Mouse (Mus musculus) heart, postnatal 0 days (tissue): ENCODE measurements at regions not wholly inside any gene's neighbourhood (a gene's known extent, or its start where the extent isn't known, plus 50 kb on each side); places are given as distances from the start of the nearest gene placed in this dataset.

Source experiments
- ATAC-seq: fragments of 200-750 bp; cut with Nextera tagmentation; 2 replicates; pipeline ENCODE4 v1.8.0; 2017; ENCODE audit warnings: low read depth, moderate number of reproducible peaks, moderate library complexity; ENCODE audit not compliant: insufficient read depth
- DNase-seq: peaks from one replicate; pipeline ENCODE4 v3.0.0-alpha.2; 2016; ENCODE audit warnings: low spot score
- H3K27ac ChIP-seq: fragments of 300-500 bp; sonication (generic); 2 replicates; pipeline ENCODE4 v1.5.1; 2014; ENCODE audit warnings: low read depth, mild to moderate bottlenecking
- H3K27me3 ChIP-seq: fragments of 300-500 bp; sonication (generic); 2 replicates; pipeline ENCODE4 v1.6.1; 2014; ENCODE audit warnings: low read length, mixed read lengths; ENCODE audit not compliant: control insufficient read depth, insufficient read depth
- H3K36me3 ChIP-seq: fragments of 300-500 bp; sonication (generic); replicated peaks from 2 replicates; pipeline ENCODE4 v1.6.1; 2014; ENCODE audit warnings: low read length, mixed read lengths; ENCODE audit not compliant: control insufficient read depth, insufficient read depth
- H3K4me1 ChIP-seq: fragments of 300-500 bp; sonication (generic); 2 replicates; pipeline ENCODE4 v1.6.1; 2014; ENCODE audit warnings: antibody characterized with exemption; ENCODE audit not compliant: control insufficient read depth, insufficient read depth
- H3K4me2 ChIP-seq: fragments of 300-500 bp; sonication (generic); 2 replicates; pipeline ENCODE4 v1.6.1; 2014; ENCODE audit warnings: low read depth, mild to moderate bottlenecking, low read length, moderate library complexity
- H3K4me3 ChIP-seq: fragments of 300-500 bp; sonication (generic); 2 replicates; pipeline ENCODE4 v1.5.1; 2014; ENCODE audit warnings: low read depth, low read length
- H3K9ac ChIP-seq: fragments of 300-500 bp; sonication (generic); replicated peaks from 2 replicates; pipeline ENCODE4 v1.6.1; 2014; ENCODE audit warnings: low read depth, low read length, mixed read lengths
- H3K9me3 ChIP-seq: fragments of 300-500 bp; sonication (generic); replicated peaks from 2 replicates; pipeline ENCODE4 v1.6.1; 2016; ENCODE audit warnings: low read length; ENCODE audit not compliant: control insufficient read depth
- CTCF ChIP-seq: IDR thresholded peaks from 2 replicates; pipeline ENCODE4 v1.5.1; 2016; ENCODE audit warnings: antibody characterized with exemption, control low read depth, low read depth
- EP300 ChIP-seq: IDR thresholded peaks from 2 replicates; pipeline ENCODE4 v1.6.1; 2016; ENCODE audit warnings: antibody characterized with exemption, low read depth
- WGBS: fragments of 180-500 bp; shearing (Covaris S2); extraction: QIAGEN DNeasy Blood & Tissue Kit; methylation state at CpG from one replicate; pipeline ENCODE4 v1.1.7; 2014; 5-methylcytosine and 5-hydroxymethylcytosine counted together

DNA sequence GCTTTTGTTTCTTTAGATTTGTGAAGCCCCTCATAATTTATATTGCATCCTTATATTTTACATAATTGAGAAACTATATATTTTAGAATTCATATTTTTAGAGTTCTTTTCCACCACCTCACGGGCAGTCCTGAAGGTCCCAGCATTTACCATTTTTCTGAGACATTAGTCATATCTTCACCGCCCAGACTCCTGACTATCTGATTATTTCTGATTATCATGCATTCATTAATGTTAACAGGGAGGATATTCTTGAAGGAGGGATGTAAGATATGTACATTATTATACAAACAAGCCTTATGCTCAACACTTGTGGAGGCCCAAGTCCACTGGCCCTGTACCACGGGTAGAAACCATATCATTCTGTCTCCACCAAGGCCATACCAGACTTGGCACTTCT lies 743.4 kb downstream of the Hace1 start:
- TF ChIP-seq CTCF (no peak), EP300 (no peak)
- Histone ChIP-seq H3K9me3 (no peaks in the 10 kb centered on the region), H3K9ac (no peak overlapping the region), H3K4me3 (no peak overlapping the region), H3K4me2 (no peak overlapping the region), H3K36me3 (no peaks in the 10 kb centered on the region), H3K27ac (no peak overlapping the region), H3K27me3 (no peaks in the 10 kb centered on the region), H3K4me1 (no peaks in the 10 kb centered on the region)
- DNase-seq (no peak), ATAC-seq (no peak)
- 74% methylated on average over 3 of the region's 3 CpGs for whole genome bisulfite sequencing

DNA sequence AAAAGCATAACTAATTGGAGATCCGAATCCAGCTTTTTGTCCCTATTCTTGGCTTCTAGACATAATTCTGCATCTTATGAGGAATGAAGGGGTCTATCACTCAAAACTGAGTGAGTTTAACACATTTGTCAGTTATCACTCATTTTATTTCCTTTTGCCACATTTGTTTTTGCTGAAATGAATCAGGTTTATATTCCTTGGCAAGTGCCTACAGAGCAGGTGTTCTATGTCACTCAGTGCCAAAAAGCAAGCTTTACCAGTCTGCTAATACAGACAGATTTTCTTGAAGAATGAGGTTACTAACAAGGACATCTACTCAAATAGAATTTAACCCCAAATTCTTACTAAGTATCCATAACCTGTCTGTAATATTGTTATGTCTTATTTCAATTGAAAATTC lies 751.4 kb downstream of the Hace1 start:
- Histone ChIP-seq H3K9ac (no peak overlapping the region), H3K4me2 (no peak overlapping the region), H3K27me3 (no peaks in the 10 kb centered on the region), H3K4me1 (no peaks in the 10 kb centered on the region), H3K4me3 (no peak overlapping the region), H3K27ac (no peak overlapping the region), H3K9me3 (no peaks in the 10 kb centered on the region), H3K36me3 (no peaks in the 10 kb centered on the region)
- 67% methylated on average over 1 of the region's 1 CpGs for WGBS
- no peak for ATAC-seq
- no peak for DNase-seq
- no peak for TF ChIP-seq CTCF
- TF ChIP-seq EP300, result no peak

DNA sequence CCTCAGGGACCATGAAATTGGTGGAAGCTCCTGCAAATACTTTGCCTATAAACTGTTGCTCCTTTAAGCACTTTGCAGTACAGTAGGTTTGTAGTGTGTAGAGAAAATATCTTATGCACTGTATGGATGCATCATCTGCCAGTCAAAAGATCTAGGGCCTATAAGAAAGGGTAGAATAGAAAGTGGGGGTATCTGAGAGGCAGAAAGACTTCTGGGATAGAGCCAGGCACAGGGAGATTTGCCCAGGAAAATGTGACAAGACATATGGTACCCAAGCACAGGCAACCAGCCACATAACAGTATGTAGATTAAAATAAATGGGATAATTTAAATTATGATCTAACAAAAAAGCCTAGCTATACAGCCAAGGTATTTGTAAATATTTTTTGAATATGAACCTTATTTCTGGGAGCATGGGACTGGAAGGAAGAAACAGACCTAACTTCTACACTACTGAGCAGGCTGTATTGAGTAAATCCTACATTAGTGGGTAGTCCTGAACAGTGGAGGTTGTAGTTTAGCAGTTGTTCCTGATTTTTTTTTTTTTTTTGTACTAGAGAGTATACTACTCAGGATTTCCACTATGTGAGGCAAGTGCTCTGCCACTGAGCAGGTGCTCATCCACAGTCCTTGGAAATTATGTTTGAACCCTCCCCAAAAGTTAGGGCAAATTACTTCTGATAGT lies 754.1 kb downstream of the Hace1 start:
- Histone ChIP-seq H3K27ac (no peak overlapping the region), H3K9me3 (no peaks in the 10 kb centered on the region), H3K4me3 (no peak overlapping the region), H3K9ac (no peak overlapping the region), H3K36me3 (no peaks in the 10 kb centered on the region), H3K4me2 (no peak overlapping the region), H3K27me3 (no peaks in the 10 kb centered on the region), H3K4me1 (no peaks in the 10 kb centered on the region)
- DNase-seq (no peak), ATAC-seq (no peak)
- no peak for TF ChIP-seq EP300
- no peak for TF ChIP-seq CTCF

DNA sequence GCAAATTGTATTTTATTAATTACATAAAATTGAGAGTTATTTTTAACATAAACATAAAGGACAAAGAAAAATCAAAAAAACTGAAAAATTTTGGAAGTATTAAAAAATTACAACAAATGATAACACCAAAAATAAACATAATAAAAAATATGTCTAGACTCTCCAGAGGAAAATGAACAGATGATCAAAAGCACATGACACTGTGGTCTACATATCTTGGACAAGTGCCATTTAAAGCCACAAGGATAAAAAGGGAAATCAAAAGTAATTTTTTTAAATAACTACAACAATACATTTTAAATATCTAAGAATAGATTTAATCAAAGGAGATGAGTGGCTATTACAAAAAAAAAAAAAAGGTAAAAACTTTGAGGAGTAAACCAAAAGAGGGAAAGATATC lies 755.6 kb downstream of the Hace1 start:
- Histone ChIP-seq H3K27me3 (no peaks in the 10 kb centered on the region), H3K4me1 (no peaks in the 10 kb centered on the region), H3K9ac (no peak overlapping the region), H3K4me3 (no peak overlapping the region), H3K4me2 (no peak overlapping the region), H3K9me3 (no peaks in the 10 kb centered on the region), H3K36me3 (no peaks in the 10 kb centered on the region), H3K27ac (no peak overlapping the region)
- ATAC-seq (no peak), DNase-seq (no peak)
- TF ChIP-seq CTCF (no peak), EP300 (no peak)

DNA sequence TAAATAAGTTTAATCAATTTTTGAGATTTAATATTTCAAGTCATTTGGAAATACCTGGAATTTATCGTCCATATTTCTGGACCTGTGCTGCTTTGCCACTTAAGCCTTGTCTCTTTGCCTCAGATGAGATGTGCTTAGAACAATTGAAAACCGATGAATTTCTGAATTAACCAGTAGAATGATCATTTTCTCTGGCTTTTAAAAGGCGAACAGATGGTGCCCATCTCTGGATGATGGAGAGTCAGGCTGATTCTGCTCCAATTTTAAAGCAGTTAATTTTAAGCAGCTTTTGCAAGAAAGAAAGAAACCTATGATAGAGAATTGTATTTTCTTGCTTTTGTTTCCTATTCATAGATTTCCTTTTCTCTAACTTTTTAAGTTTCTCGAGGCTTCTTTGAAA lies 767.7 kb downstream of the Hace1 start:
- no peak for DNase-seq
- no peak for ATAC-seq
- no peak overlapping the region for H3K27ac ChIP-seq
- 59% methylated on average over 4 of the region's 4 CpGs for WGBS
- TF ChIP-seq CTCF (no peak), EP300 (no peak)
- no peak overlapping the region for H3K4me2 ChIP-seq
- no peaks in the 10 kb centered on the region for H3K4me1 ChIP-seq
- no peak overlapping the region for H3K9ac ChIP-seq
- no peak overlapping the region for H3K4me3 ChIP-seq
- no peaks in the 10 kb centered on the region for H3K36me3 ChIP-seq
- no peaks in the 10 kb centered on the region for H3K9me3 ChIP-seq
- H3K27me3 ChIP-seq, result no peaks in the 10 kb centered on the region

DNA sequence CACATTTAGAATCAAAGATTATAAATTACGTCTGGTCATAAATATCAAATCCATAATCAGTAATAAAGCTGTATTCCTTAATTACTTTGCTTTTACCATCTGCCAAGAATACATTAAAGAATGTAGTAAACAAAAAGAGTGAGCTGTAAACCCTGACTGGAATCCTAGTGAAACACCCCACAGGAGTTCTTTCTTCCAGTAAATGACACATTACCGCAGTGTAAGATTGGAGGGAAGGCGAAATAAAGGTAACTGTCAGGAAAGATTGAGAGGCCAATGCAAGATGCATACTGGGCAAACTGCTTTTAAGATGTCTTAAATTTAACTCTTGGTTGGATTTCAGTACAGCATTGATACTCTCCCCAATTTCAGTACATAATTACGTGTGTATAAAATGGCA lies 772.0 kb downstream of the Hace1 start:
- DNase-seq, result no peak
- no peak overlapping the region for H3K4me3 ChIP-seq
- H3K36me3 ChIP-seq, result no peaks in the 10 kb centered on the region
- no peaks in the 10 kb centered on the region for H3K9me3 ChIP-seq
- no peak overlapping the region for H3K27ac ChIP-seq
- no peak overlapping the region for H3K9ac ChIP-seq
- H3K27me3 ChIP-seq, result no peaks in the 10 kb centered on the region
- TF ChIP-seq EP300 (no peak), CTCF (no peak)
- no peaks in the 10 kb centered on the region for H3K4me1 ChIP-seq
- H3K4me2 ChIP-seq, result no peak overlapping the region
- WGBS, result 78% methylated on average over 4 of the region's 4 CpGs
- ATAC-seq, result no peak
